Mouse (Mus musculus): ENCODE data around the gene Vkorc1. TPM values are rescaled to one million over a fixed set of nuclear protein-coding genes. Genes with fewer than 3 reads are reported as not detected.

Vkorc1 gene
- polyA plus RNA-seq, 1 experiment from 2014 or later = 55.2 TPM

GRCm38 (mm10) chr7:127928596-127928995 lies 33.2 kb upstream of the Vkorc1 start:
- peaks cover 34% of the 10 kb centered on the region for H3K36me3 ChIP-seq
- no peak overlapping the region for H3K27ac ChIP-seq
- H3K27me3 ChIP-seq (replicated peaks) = peaks cover 33% of the 10 kb centered on the region
- 53% methylated on average over 5 of the region's 5 CpGs for WGBS
- no peak overlapping the region for H3K4me2 ChIP-seq (replicated peaks)
- no peak overlapping the region for H3K4me3 ChIP-seq
- H3K4me1 ChIP-seq = no peaks in the 10 kb centered on the region
- no peak for ATAC-seq (ENCODE audit: low FRiP score, low read depth)
- H3K9me3 ChIP-seq = no peaks in the 10 kb centered on the region
- no peak overlapping the region for H3K9ac ChIP-seq

DNA sequence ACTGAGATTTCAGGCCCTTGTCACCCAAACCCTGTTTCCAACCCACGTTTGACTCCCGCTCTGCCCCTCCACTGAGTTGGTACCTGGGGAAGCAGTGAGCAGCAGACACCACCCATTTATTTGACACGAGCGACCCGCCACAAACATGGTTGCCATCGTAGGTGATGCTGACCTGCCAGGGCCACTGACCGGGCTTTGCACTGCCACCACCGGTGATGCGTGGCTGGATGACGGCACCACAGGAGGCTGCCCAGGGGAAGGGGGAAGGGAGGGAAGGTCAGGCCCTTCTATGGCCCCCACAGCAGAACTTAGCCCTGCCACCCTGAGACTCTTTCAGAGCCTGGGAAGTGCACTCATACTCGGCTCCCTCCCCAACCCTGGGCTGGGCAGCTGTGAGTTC lies 32.3 kb upstream of the Vkorc1 start:
- Histone ChIP-seq H3K4me3 (no peak overlapping the region), H3K27ac (no peak overlapping the region), H3K4me2 (replicated peaks) (no peak overlapping the region), H3K36me3 (peaks cover 40% of the 10 kb centered on the region), H3K27me3 (replicated peaks) (peaks cover 33% of the 10 kb centered on the region), H3K4me1 (no peaks in the 10 kb centered on the region), H3K9ac (no peak overlapping the region), H3K9me3 (no peaks in the 10 kb centered on the region)
- no peak for ATAC-seq (ENCODE audit: low FRiP score, low read depth)
- 86% methylated on average over 11 of the region's 11 CpGs for WGBS

DNA sequence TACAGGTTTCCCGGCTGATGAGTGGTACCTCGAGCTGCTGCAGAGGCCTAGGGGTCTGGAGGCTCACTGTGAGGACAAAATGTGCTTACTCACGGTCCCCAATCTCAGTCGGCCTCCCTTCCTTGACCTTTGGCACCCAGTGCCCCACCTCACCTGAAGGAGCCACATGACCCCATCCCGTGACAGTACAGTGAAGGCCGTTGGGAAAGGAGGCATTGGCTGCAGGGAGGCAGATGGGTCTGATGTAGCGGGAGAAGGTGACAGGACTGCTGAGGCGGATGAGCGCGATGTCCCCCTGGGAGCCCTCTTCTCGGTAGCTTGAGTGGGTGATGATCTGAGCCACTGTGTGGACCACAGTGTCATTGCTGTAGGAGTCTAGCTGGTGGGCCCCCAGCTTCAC lies 31.4 kb upstream of the Vkorc1 start:
- Histone ChIP-seq H3K36me3 (peaks cover 49% of the 10 kb centered on the region), H3K4me2 (replicated peaks) (no peak overlapping the region), H3K4me1 (no peaks in the 10 kb centered on the region), H3K9me3 (no peaks in the 10 kb centered on the region), H3K27me3 (replicated peaks) (peaks cover 33% of the 10 kb centered on the region), H3K4me3 (no peak overlapping the region), H3K9ac (no peak overlapping the region), H3K27ac (no peak overlapping the region)
- 91% methylated on average over 11 of the region's 11 CpGs for WGBS
- no peak for ATAC-seq (ENCODE audit: low FRiP score, low read depth)

- peaks cover 54% of the 10 kb centered on the region for H3K36me3 ChIP-seq
- no peaks in the 10 kb centered on the region for H3K9me3 ChIP-seq
- no peak overlapping the region for H3K4me3 ChIP-seq
- no peak overlapping the region for H3K27ac ChIP-seq
- no peak overlapping the region for H3K9ac ChIP-seq
- H3K4me1 ChIP-seq = no peaks in the 10 kb centered on the region
- H3K27me3 ChIP-seq (replicated peaks) = peaks cover 28% of the 10 kb centered on the region
- ATAC-seq (ENCODE audit: low FRiP score, low read depth) = no peak
- H3K4me2 ChIP-seq (replicated peaks) = no peak overlapping the region
- WGBS = 93% methylated on average over 8 of the region's 8 CpGs
These were observed 30.6 kb upstream of the Vkorc1 start for GRCm38 (mm10) chr7:127926066-127926465.

GRCm38 (mm10) chr7:127925252-127925651 lies 29.8 kb upstream of the Vkorc1 start:
- WGBS = 79% methylated on average over 5 of the region's 5 CpGs
- H3K27me3 ChIP-seq (replicated peaks) = peaks cover 26% of the 10 kb centered on the region
- no peaks in the 10 kb centered on the region for H3K9me3 ChIP-seq
- ATAC-seq (ENCODE audit: low FRiP score, low read depth) = no peak
- no peak overlapping the region for H3K4me3 ChIP-seq
- no peaks in the 10 kb centered on the region for H3K4me1 ChIP-seq
- no peak overlapping the region for H3K27ac ChIP-seq
- H3K9ac ChIP-seq = no peak overlapping the region
- peaks cover 62% of the 10 kb centered on the region for H3K36me3 ChIP-seq
- H3K4me2 ChIP-seq (replicated peaks) = no peak overlapping the region

- Histone ChIP-seq H3K9me3 (no peaks in the 10 kb centered on the region), H3K27me3 (replicated peaks) (peaks cover 10% of the 10 kb centered on the region), H3K4me3 (no peak overlapping the region), H3K27ac (no peak overlapping the region), H3K4me1 (no peaks in the 10 kb centered on the region), H3K4me2 (replicated peaks) (no peak overlapping the region), H3K9ac (no peak overlapping the region), H3K36me3 (peaks cover 69% of the 10 kb centered on the region)
- no peak for ATAC-seq (ENCODE audit: low FRiP score, low read depth)
- WGBS = 93% methylated on average over 5 of the region's 5 CpGs
These were observed 28.3 kb upstream of the Vkorc1 start for GRCm38 (mm10) chr7:127923714-127924113.

- Histone ChIP-seq H3K36me3 (peaks cover 76% of the 10 kb centered on the region), H3K4me3 (no peak overlapping the region), H3K9ac (no peak overlapping the region), H3K27me3 (replicated peaks) (0 out of 2 replicates have a peak, but pooled peaks cover under 1% of the 10 kb centered on the region), H3K27ac (no peak overlapping the region), H3K9me3 (no peaks in the 10 kb centered on the region), H3K4me1 (no peaks in the 10 kb centered on the region), H3K4me2 (replicated peaks) (no peak overlapping the region)
- no peak for ATAC-seq (ENCODE audit: low FRiP score, low read depth)
- 79% methylated on average over 6 of the region's 6 CpGs for WGBS
These were observed 27.2 kb upstream of the Vkorc1 start for GRCm38 (mm10) chr7:127922451-127923275.

- Histone ChIP-seq H3K4me3 (no peak overlapping the region), H3K9me3 (no peaks in the 10 kb centered on the region), H3K27ac (no peak overlapping the region), H3K4me1 (no peaks in the 10 kb centered on the region), H3K27me3 (replicated peaks) (no peaks in the 10 kb centered on the region), H3K36me3 (peaks cover 76% of the 10 kb centered on the region), H3K9ac (no peak overlapping the region), H3K4me2 (replicated peaks) (no peak overlapping the region)
- ATAC-seq (ENCODE audit: low FRiP score, low read depth) = no peak
- WGBS = 66% methylated on average over 8 of the region's 8 CpGs
These were observed 26.1 kb upstream of the Vkorc1 start for GRCm38 (mm10) chr7:127921516-127921915.

GRCm38 (mm10) chr7:127919290-127919689 lies 23.9 kb upstream of the Vkorc1 start:
- H3K9me3 ChIP-seq = no peaks in the 10 kb centered on the region
- WGBS = 82% methylated on average over 7 of the region's 7 CpGs
- peaks cover 67% of the 10 kb centered on the region for H3K36me3 ChIP-seq
- H3K4me2 ChIP-seq (replicated peaks) = no peak overlapping the region
- ATAC-seq (ENCODE audit: low FRiP score, low read depth) = no peak
- H3K9ac ChIP-seq = no peak overlapping the region
- H3K27me3 ChIP-seq (replicated peaks) = no peaks in the 10 kb centered on the region
- no peak overlapping the region for H3K27ac ChIP-seq
- no peak overlapping the region for H3K4me3 ChIP-seq
- no peaks in the 10 kb centered on the region for H3K4me1 ChIP-seq

DNA sequence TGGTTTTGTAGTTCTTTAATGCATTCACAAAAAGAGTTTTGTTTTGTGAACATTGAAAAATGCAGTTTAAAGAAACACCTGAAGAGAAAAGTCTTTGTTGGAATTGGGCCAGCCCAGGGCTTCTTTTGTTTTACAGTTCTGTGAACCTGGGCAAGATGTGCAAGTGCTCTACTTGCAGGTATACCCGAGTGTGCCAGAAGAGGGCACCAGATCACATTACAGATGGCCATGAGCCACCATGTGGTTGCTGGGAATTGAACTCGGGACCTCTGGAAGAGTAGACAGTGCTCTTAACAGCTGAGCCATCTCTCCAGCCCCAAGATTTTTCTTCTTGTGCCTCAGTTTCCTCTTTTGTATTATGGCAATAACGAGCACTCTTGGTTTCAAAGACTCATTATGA lies 22.8 kb upstream of the Vkorc1 start:
- H3K27ac ChIP-seq = no peak overlapping the region
- H3K36me3 ChIP-seq = peaks cover 56% of the 10 kb centered on the region
- H3K4me3 ChIP-seq = no peak overlapping the region
- H3K9me3 ChIP-seq = no peaks in the 10 kb centered on the region
- no peak overlapping the region for H3K4me2 ChIP-seq (replicated peaks)
- H3K9ac ChIP-seq = no peak overlapping the region
- no peaks in the 10 kb centered on the region for H3K27me3 ChIP-seq (replicated peaks)
- 55% methylated on average over 3 of the region's 3 CpGs for WGBS
- peaks cover under 1% of the 10 kb centered on the region for H3K4me1 ChIP-seq
- ATAC-seq (ENCODE audit: low FRiP score, low read depth) = no peak

DNA sequence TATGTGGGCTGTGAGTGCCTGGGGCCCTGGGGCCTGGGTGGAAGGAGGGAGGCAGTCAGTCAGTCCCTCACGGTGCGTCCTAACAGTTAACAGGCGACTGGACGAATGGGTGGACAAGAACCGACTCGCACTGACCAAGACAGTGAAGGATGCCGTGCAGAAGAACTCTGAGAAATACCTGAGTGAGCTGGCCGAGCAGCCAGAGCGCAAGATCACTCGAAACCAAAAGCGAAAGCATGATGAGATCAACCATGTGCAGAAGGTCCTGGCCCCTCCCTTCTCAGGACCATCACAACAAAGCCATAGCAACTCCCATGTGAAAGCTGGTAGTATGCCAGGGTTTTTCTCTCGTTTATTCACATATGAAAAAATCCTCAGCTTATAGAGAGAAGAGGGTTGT lies 19.9 kb upstream of the Vkorc1 start:
- no peak overlapping the region for H3K4me2 ChIP-seq (replicated peaks)
- H3K4me3 ChIP-seq = no peak overlapping the region
- no peaks in the 10 kb centered on the region for H3K27me3 ChIP-seq (replicated peaks)
- H3K36me3 ChIP-seq = peaks cover 33% of the 10 kb centered on the region
- 95% methylated on average over 12 of the region's 12 CpGs for WGBS
- peaks cover 5% of the 10 kb centered on the region for H3K4me1 ChIP-seq
- no peak overlapping the region for H3K9ac ChIP-seq
- no peak for ATAC-seq (ENCODE audit: low FRiP score, low read depth)
- no peak overlapping the region for H3K27ac ChIP-seq
- no peaks in the 10 kb centered on the region for H3K9me3 ChIP-seq

DNA sequence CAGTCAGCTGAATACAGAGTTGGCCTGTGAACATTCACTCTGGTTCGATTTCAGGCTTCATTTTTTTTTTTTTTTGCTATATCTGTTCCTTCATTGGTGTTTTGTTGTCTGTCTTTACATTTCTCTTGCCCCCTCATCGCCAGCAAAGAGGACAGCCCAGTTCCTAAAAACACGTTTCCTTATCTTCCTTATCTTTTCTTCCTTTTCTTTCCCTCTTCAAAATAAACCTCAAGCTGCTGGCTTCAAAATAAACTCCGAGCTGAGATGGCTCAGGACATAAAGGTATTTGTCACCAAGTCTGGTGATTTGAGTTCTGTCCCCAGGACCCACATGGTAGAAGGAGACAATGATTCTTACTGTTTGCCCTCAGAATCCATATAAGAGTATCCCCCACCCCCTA lies 17.5 kb upstream of the Vkorc1 start:
- peaks cover 36% of the 10 kb centered on the region for H3K36me3 ChIP-seq
- WGBS = 34% methylated on average over 4 of the region's 4 CpGs
- H3K9ac ChIP-seq = peak overlapping the region; percentile 81
- H3K4me3 ChIP-seq = peak overlapping the region; percentile 95
- H3K27me3 ChIP-seq (replicated peaks) = no peaks in the 10 kb centered on the region
- ATAC-seq (ENCODE audit: low FRiP score, low read depth) = no peak
- H3K27ac ChIP-seq = no peak overlapping the region
- H3K9me3 ChIP-seq = no peaks in the 10 kb centered on the region
- H3K4me1 ChIP-seq = peaks cover 5% of the 10 kb centered on the region
- peak overlapping the region; percentile 78 for H3K4me2 ChIP-seq (replicated peaks)
